Mouse (Mus musculus): ENCODE data around the gene Gan.

GRCm38 (mm10) chr8:117173690-117174089 is 15.8 kb downstream of the Gan start:
- TF ChIP-seq EP300 (IDR thresholded peaks at IDR 0.05; ENCODE audit: low read length): no peak
- TF ChIP-seq CTCF (conservative IDR thresholded peaks at IDR 0.05 in 1 of 2, IDR thresholded peaks at IDR 0.05 in 1 of 2; ENCODE audit: low read depth in 2 of 2, low read length in 2 of 2): no peak
- no peak for TF ChIP-seq POLR2A (IDR thresholded peaks at IDR 0.05; ENCODE audit: low read depth, low read length)
- no peak for TF ChIP-seq MEF2A (IDR thresholded peaks at IDR 0.05; ENCODE audit: borderline replicate concordance, low read depth, low read length)
- no peak for TF ChIP-seq JUND (conservative IDR thresholded peaks at IDR 0.05; ENCODE audit: low read depth, low read length)
- TF ChIP-seq CHD2 (IDR thresholded peaks at IDR 0.05; ENCODE audit: low read length): no peak
- TF ChIP-seq RCOR1 (conservative IDR thresholded peaks at IDR 0.05; ENCODE audit: low read depth, low read length): no peak
- TF ChIP-seq MAFK (IDR thresholded peaks at IDR 0.05; ENCODE audit: insufficient replicate concordance, low read length): no peak
- no peak for TF ChIP-seq NRF1 (IDR thresholded peaks at IDR 0.05; ENCODE audit: low read depth, low read length)
- no peak for TF ChIP-seq KAT2A (IDR thresholded peaks at IDR 0.05; ENCODE audit: insufficient replicate concordance, low read length)
- no peak for TF ChIP-seq MAZ (IDR thresholded peaks at IDR 0.05; ENCODE audit: low read depth, low read length)
- no peak for TF ChIP-seq USF1 (IDR thresholded peaks at IDR 0.05; ENCODE audit: low read depth, low read length)
- TF ChIP-seq ZMIZ1 (IDR thresholded peaks at IDR 0.05; ENCODE audit: low read depth, low read length): no peak

Data from CH12.LX (cell line).